Mouse (Mus musculus) ZHBTc4 (cell line): Measurements from ENCODE around the gene Ccdc173.
A peak's percentile ranks its signal among the peaks of the same experiment; 100 is the strongest.

Experiments
- DNase-seq: peaks from one replicate; pipeline ENCODE4 v3.0.0-alpha.2; 2011; ENCODE audit warnings: low read depth, low spot score

The Ccdc173 gene

DNA sequence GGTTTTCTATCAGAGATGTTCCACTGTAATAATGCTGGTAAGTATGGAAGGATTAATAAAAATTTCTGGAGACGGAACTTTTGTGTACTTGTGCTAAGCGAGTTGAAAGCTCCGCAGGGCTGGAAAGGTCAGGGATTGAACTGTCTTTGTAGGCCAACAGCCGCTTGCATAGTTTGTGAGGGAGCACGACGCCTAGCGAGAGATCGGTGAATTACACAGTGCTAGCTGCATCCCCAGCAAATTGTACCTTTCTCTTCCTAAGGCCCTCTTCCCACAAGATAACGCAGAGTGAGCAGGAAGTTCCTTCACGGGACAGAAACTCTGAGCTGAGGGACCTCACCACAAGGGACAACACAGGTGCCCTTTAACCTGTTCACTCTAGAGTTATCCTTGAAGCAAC lies 910 bp upstream of the Ccdc173 start:
- peak; percentile 95 for DNase-seq

DNA sequence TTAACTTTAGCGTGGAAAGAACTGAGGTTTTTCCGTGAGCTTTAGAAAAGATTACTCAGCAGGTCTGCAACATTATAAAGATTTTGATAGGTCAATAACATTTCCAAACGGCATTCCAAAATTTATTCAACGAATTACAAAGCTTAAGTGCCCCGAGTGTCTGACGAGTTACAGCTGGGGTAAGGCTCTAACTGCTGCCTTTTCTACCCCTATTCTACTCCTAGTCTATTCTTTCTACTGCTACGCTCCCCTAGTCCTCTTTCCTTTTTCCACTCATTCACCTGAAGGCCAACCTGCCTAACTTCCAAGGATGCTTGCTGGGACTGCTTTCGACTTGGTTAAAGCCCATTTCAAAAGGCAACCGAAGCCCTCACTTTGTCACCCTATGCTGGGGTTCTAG lies 401 bp downstream of the Ccdc173 start:
- DNase-seq, result no peak

DNA sequence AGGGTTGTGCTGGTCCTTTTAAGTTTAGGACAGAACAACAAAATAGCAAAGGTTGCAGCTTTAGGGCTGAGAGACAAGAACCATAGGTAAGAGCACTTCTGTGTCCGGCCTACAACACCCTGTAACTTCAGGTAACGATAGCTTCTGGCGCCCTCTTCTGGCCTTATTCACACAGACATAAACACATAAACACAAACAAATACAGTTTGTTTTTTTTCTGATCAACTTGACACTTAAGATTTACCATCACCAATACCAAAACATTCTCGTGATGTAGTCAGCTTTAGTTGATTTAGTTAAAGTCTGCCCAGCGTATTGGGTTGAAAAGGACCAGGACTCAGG lies 10.6 kb downstream of the Ccdc173 start:
- peak; percentile 78 for DNase-seq

DNA sequence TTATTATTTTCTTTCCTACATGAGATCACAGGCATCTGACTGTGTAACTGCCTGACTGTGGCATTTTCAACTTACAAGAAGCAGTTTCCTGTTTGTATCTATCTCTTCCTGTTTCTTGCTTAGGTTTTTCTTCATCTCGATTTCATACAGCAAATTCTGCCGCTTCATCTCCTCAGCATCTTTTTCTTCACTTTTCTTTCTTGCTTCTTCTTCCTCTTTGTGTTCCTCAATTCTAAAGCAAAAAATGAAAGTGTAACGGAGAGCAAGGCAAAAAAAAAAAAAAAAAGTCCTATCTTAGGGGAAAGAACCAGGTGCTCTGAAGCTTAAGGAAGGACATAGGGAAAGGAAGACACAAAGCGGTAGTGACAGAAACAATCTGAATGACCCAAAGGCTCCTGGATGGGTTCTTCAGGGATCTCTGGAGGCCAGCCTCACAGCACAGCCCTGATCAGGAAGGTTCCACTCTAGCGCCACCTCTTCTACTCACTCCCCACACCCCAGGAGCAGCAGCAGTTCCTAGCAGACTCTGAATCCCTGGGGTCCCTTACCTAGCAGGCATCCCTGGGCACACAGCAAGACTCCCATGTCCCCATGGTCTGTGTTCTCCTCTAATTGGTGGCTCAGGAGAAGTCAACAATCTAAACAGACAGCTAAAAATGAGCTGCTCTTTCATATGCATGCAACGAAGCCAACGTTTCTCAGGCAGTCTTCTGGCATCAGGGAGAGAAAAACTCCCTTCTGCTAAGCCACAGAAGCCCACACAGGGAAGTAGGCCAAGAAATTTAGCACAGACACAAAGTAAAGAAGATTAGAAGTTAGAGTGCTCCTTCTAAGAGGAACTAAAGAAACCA lies 11.2 kb downstream of the Ccdc173 start:
- no peak for DNase-seq

DNA sequence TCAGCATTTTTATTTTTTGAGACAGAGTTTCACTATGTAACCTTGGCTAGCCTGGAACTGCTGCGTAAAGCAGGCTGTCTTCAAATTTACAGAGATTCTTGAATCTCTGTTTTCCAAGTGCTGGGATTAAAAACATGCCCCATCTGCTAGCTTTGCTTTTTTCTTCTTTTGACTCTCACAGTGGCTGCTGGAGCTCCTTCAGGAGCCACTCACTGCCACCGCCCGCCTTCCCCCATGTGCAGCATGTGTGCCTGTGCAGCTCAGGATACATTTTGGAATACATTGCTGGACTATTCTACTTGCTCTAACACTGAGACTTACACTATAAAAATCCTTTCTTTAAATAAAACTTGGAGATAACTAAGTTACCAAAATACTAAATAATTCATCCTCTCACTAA lies 16.0 kb downstream of the Ccdc173 start:
- DNase-seq, result no peak

DNA sequence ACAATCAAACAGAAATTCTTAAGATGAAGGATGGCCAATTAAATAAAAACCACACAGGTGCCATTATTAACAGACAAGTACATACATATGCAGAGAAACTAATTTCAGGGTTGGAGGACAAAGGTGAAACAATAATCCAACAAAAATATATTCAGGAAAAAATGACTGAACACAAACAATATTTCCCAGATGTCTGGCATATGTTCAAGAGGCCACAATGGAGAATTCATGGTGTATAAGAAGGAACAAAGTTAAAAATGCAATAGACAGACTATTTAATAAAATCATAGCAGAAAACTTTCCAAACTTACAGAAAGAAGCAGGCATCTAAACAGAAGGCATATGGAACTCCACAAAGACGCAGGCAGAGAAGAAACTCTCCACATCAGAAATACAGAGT lies 24.7 kb downstream of the Ccdc173 start:
- DNase-seq, result no peak

DNA sequence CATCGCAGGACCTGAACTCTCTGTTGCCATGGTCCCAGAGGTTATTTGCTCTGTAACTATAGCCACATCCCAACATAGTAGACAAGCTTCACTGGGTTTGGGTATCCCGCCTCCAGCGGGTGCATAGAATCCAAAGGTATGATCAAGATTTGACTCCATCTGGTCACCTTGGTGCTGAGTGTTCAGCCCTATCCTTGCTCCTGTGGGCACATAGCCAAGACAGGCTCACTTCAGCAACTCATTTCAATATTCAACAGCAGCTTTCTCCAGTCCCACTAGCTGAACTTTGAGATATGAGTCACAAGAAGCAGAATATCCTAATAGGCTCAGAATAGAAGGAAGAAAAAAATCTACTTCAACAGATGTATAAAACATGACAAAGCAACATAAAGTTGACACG lies 26.0 kb downstream of the Ccdc173 start:
- no peak for DNase-seq

DNA sequence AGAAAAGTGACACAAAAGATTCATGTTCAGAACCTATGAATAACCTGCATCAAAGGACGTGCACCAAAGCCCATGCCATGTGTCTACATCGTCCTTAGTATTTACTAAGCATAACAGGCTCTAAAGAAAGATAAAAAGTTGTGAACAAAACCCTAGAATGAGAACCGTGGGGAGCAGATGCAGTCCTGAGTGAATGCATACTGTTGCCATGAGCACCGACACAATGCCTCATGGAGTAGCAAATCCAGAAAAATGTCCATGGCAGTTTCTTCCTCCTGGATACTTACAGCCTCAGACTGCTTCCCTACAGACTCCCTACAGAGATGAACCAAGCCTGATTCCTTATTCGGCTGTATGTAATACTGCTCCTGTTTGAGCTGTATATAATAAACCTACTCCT lies 28.4 kb downstream of the Ccdc173 start:
- no peak for DNase-seq

DNA sequence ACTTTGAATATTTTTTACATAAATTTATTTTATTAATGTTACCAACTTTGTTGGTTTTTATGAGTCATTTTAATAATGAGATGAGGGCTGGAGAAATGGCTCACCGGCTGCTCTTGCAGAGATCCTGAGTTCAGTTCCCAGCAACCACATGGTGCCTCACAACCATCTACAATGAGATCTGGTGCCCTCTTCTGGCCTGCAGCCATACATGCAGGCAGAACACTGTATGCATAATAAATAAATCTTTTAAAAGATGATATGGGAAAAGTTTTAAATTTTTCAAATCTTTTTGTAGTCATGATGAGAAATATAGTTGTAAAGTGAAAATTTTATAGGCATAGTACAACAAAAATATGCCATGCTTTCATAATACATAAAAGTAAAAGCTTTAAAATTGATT lies 44.3 kb downstream of the Ccdc173 start:
- peak; percentile 26 for DNase-seq

DNA sequence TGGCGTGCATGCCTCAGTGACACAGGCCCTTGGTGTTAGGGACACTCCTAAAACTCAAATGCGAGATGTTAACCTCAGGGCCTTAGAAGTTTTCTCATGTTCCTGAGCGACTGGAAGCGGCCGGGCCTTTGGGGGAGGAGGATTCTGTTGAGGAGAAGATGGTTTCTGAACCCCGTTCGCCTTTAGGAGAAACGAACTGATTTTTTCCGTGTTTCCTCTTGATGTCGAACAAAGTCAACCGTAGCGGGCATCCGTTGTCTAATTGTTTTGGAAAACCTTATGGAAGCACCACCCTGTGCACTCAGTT lies 65.9 kb downstream of the Ccdc173 start:
- DNase-seq, result no peak

DNA sequence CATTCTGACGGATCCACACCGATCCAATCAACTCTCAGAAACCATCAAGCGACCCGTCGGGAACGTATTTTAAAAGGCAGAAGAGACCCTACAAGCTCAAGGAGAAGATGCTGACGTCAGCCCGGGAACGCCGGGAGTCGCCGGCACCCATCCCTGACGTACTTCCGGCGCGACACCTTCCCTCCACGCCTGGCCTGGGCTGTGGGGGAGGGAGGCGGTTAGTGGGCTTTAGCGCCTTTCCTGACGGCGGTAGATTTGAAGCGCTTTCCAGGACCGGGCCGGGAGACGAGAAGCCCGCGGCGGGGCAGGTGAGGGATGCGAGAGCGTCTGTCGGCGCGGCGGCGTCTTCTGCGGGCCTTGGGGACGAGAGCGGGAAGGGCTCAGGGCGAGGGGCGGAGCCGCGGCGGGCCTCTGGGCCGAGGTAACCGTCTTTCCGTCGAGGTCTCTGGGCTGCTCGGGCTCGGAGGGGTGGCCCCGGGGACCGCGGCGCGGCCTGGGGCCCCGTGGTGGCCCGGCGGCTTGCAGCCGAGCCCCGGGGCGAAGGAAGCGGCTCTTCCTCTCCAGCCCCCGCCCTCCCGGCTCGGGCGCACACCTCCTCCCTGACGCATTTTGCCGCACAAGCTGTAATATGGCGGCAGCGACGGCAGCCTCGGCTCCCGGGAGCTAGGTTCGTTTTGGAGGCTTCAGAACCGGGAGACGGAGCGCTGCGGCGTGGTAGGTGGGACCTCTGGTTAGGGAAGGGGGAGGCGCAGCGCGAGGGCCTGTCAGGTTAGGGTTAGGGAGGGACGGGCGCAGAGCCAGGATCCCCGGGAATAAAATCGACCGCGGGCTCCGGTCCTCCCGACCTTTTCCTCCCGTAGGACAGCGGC lies 66.5 kb downstream of the Ccdc173 start:
- peak; percentile 96 for DNase-seq

DNA sequence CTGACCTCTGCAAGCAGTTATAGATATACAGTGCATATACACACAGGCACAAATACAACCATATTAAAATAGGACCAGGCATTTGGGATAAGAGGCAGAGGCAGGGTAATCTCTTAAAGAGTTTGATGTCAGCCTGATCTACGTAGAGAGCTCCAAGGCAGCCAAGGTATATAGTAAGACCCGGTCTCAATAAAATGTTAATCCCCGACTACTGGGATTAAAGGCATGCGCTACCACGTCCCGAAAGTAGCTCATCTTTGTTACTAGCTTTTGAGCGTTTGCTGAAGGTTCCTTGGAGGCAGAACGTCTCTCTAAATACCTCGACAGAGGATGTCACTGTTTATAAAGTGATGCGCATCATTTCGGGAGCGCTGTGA lies 67.1 kb downstream of the Ccdc173 start, which contains the start of gene Ppig:
Gene Ppig, plus strand, starts transcription at position 273 of the 377 bp plus-strand sequence.
- no peak for DNase-seq

DNA sequence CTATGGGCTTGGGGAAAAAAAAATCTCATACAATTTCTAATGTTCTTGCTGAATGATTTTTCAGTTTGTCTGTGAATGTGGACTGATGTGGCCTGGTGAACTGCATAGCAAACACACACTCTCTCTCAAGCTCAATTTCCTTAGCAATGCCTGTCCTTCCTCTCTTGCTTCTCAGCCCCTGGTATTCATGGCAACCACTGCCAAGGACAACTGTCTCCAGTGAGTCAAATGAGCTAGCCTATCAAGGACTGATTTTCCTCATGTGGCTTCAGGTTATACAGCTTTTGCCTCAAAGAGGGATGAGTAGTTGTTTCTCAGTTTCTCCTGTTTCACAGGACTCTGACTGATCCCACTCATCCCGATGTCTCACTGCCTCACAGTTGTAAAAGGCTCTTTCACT lies 70.3 kb downstream of the Ccdc173 start:
- no peak for DNase-seq

DNA sequence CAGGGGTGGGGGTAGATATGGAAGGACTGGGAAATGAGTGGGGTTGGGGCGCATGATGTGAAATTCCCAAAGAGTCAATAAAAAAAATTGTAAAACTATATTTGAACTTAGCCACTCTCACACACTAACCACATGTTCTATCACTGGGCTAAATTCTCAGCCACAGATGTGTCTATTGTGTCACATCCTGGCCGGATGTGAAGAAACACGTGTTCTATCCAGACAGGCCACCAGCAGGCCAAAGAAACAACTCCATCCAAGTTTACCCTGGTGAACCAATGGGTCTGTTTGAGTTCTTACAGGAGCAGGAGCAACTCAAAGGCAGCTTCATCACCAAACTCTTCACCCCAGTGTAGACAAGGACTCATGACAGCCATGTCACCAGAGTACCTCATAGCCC lies 72.9 kb downstream of the Ccdc173 start:
- DNase-seq, result no peak

DNA sequence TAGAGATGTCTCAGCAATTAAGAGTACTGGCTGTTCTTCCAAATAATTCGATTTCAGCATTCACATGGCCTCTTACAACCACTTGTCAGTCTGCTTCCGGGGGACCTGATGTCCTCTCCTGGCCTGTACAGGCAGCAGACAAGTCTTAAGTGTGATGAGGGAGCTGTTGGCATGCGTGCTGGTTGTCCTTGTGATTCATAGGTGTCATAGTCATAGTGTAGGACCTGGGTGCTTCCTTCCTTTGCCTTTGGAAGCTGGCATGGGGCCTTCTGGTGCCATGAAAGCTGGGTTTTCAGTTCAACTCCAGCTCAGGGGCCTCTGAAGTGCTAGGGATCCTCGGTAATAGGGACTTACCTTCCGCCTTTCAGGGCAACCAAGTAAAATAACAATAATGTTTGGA lies 75.2 kb downstream of the Ccdc173 start:
- no peak for DNase-seq

DNA sequence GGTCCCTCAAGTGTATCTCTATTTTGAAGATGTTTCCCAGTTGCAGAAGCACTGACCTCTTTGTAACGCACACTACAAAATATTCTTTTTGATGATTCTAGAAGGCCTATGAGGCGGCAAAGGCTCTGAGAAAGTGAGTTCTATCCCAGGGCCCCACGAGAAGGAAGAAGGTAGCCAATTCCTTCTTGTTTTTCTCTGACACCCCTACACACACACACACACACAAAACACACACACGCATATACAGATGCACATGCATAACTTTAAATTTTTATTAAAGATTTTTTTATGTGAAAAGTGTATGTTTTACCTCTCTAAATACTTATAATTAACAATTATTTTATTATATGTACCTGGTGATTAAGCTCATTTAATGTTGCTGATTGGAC lies 75.8 kb downstream of the Ccdc173 start:
- DNase-seq, result no peak

DNA sequence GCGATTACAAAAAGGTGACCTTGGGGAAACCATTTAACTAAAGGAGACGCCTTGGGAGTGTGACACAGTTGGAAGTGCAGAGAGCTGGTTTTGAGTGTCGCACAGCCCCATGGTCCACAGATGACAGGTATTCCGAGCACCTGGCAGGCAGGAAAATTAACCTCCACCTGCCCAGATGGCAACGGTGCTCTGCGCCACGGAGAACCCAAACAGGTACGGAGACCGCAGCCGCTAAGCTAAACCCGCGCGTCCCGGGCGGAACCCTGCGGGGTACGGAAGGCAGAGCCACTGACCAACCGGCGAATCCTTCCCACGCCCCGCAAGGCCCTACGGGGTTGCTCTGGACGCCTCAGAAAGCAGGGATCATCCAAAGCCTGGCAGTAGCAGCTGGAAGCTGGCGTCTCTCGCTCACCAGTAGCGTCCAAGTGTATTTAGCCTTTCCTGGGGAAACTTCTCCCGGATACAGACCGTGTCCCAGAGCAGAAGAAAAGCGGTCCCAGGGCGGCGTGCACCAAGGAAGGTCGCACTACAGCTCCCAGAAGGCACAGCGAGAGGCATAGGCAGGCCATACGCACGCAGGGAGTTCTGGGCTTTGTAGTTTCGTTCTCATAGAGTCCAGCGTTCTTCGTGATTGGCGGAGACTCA lies 76.3 kb downstream of the Ccdc173 start, which contains the start of gene Fastkd1:
Gene Fastkd1, minus strand, starts transcription at position 536 of the 645 bp plus-strand sequence.
- DNase-seq, result peak; percentile 95

DNA sequence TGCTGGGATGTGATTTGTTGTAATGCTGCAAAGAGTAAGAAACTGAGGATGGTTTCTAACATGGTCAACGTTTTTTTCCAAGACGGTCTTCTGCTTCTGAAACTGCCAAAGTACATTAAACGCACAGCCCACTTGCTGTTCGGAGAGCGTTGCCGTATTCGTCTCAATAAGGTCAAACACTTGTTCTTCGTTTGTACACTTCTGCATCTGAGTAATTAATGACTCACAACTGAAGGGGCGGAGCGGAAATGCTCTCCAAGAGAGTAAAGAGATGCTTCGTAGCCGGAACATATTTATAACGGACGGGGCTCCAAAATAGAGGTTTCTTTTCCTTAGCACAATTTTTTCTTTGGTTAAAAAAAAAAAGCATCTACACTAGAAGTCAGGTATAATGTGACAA lies 77.2 kb downstream of the Ccdc173 start:
- DNase-seq, result no peak
